Mouse (Mus musculus): ENCODE results near the gene Cry1. TPM values are rescaled to one million over a fixed set of nuclear protein-coding genes. Genes with fewer than 3 reads are reported as not detected.

Cry1 gene
- polyA plus RNA-seq, 2 experiments: 18.2 to 32.3 TPM

DNA sequence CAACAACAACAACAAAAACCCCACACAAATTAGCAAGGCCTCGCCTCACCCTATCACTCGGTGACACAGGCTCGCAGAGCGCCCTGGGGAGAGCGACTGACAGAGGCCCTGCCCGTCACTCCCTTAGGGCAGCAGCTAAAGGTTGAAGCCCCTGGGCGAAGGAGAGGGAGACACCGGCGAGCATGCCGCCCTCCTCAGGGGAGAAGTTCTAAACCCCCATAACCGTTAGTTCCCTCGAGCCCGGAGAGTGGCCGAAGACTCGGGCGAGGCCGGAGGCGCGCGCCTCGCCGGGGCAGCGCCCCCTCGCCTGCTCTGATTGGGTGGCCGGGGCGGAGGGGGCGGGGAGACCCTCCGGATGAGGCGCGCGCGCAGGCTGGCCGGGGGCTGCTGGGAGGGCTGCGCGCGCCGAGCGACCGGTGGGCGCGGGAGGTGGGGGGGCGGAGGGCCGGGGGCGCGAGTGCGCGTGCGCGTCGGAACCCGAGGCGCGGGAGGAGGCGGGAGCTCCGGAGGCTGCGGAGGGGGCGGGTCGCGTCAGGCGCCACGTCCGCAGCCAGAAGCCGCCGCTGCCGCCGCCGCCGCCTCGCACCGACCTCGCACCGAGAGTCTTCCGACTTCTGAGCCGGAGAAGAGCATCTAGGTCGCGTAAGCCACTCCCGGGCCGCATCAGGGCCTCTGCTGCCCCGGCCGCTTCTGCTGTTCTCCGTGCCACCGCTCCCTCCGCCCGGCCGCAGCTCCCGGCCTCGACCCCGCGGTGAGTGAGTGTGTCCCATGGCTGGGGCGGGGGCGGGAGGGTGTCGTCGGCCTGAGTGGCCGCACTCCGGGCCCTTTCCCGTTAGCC, 82.4 kb downstream of the Cry1 start, which contains the start of the genes Fhl4 and Tmem263:
Gene Fhl4 (minus strand): TSS at position 249 of the 838 bp plus-strand sequence.
Gene Tmem263 (plus strand): TSS at position 381 of the 838 bp plus-strand sequence.
- peak; percentile 84; the same call in 1 of the 2 replicates for TF ChIP-seq POLR2A (IDR thresholded peaks at IDR 0.05; ENCODE audit: borderline replicate concordance, extremely low read depth, insufficient read depth, insufficient read length)
- Histone ChIP-seq H3K9me3 (ENCODE audit: control insufficient read depth, low read length) (no peaks in the 10 kb centered on the region), H3K27me3 (ENCODE audit: control insufficient read depth, insufficient read depth, low read length) (no peaks in the 10 kb centered on the region), H3K27ac (replicated peaks; ENCODE audit: low read depth, low read length) (peak within 1 kb of the TSS; percentile 85), H3K36me3 (ENCODE audit: control insufficient read depth, insufficient read depth, low read length) (0 out of 2 replicates have a peak, but pooled peaks cover 3% of the 10 kb centered on the region), H3K4me1 (ENCODE audit: control insufficient read depth, insufficient read depth, low read length) (peaks cover 11% of the 10 kb centered on the region; the same call in 1 of the 2 replicates), H3K4me2 (replicated peaks; ENCODE audit: low read depth, low read length, severe bottlenecking) (peak within 1 kb of the TSS; percentile 77), H3K4me3 (replicated peaks; ENCODE audit: low read length) (peak within 1 kb of the TSS; percentile 99), H3K9ac (ENCODE audit: low read depth, low read length, severe bottlenecking) (peak within 1 kb of the TSS; percentile 97)
- WGBS: under 1% methylated on average over 26 of the region's 96 CpGs
- peak; percentile 96 for ATAC-seq (ENCODE audit: low FRiP score, low read depth)
- peak; percentile 94 for DNase-seq (ENCODE audit: low spot score)

DNA sequence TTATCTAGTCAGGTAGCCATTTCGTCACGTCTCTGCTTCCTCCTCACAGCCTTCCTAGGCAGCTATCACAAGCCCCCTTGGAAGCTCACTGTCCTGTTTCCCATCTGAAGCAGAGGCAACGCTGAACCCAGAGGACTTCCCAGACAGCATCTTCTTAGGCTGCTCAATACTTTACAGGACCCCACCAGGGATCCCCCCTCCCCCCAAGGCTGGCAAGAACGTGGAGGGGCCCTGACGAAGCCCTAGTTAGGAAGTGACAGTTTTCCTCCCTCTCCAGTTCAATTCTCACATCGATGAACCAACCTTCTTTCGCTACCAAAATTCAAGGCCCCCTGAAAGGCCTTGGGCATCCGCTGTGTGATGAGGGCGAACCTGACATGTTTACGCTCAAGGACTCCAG, 83.0 kb downstream of the Cry1 start:
- no peaks in the 10 kb centered on the region for H3K27me3 ChIP-seq (ENCODE audit: control insufficient read depth, insufficient read depth, low read length)
- peak overlapping the region; percentile 99 for H3K4me3 ChIP-seq (replicated peaks; ENCODE audit: low read length)
- peak overlapping the region; percentile 85 for H3K27ac ChIP-seq (replicated peaks; ENCODE audit: low read depth, low read length)
- no peak for TF ChIP-seq POLR2A (IDR thresholded peaks at IDR 0.05; ENCODE audit: borderline replicate concordance, extremely low read depth, insufficient read depth, insufficient read length)
- peaks cover 11% of the 10 kb centered on the region; the same call in 1 of the 2 replicates for H3K4me1 ChIP-seq (ENCODE audit: control insufficient read depth, insufficient read depth, low read length)
- 2% methylated on average over 10 of the region's 10 CpGs for WGBS
- DNase-seq (ENCODE audit: low spot score): peak; percentile 5
- 0 out of 2 replicates have a peak, but pooled peaks cover 3% of the 10 kb centered on the region for H3K36me3 ChIP-seq (ENCODE audit: control insufficient read depth, insufficient read depth, low read length)
- peak overlapping the region; percentile 97 for H3K9ac ChIP-seq (ENCODE audit: low read depth, low read length, severe bottlenecking)
- no peaks in the 10 kb centered on the region for H3K9me3 ChIP-seq (ENCODE audit: control insufficient read depth, low read length)
- peak overlapping the region; percentile 77 for H3K4me2 ChIP-seq (replicated peaks; ENCODE audit: low read depth, low read length, severe bottlenecking)
- 0 out of 2 replicates have a peak, but pooled peaks have one; percentile 10 for ATAC-seq (ENCODE audit: low FRiP score, low read depth)

Other genes with a start within 250 kb of the Cry1 start
- 0.75 and 1.0 TPM in 2 replicates for gene Fhl4, start 82.6 kb downstream of the Cry1 start, polyA plus RNA-seq (2012; rRNA removed)
- 1.3 and 1.6 TPM in 2 replicates for gene Fhl4, start 82.6 kb downstream of the Cry1 start, polyA plus RNA-seq (2014; fragmentation: Nextera tagmentation; extraction: Ambion mirVana)
- 27.5 and 29.1 TPM in 2 replicates for gene Tmem263, start 82.4 kb downstream of the Cry1 start, polyA plus RNA-seq (2012; rRNA removed)
- gene Tmem263, start 82.4 kb downstream of the Cry1 start, polyA plus RNA-seq (2014; fragmentation: Nextera tagmentation; extraction: Ambion mirVana): 83.7 and 87.4 TPM in 2 replicates
- gene Mterf2, start 57.0 kb downstream of the Cry1 start, polyA plus RNA-seq (2012; rRNA removed): 12.9 and 17.0 TPM in 2 replicates
- 17.2 and 19.0 TPM in 2 replicates for gene Mterf2, start 57.0 kb downstream of the Cry1 start, polyA plus RNA-seq (2014; fragmentation: Nextera tagmentation; extraction: Ambion mirVana)
- gene Btbd11, start 201.8 kb upstream of the Cry1 start, polyA plus RNA-seq (2012; rRNA removed): 10.2 and 13.8 TPM in 2 replicates
- 11.6 and 12.7 TPM in 2 replicates for gene Btbd11, start 201.8 kb upstream of the Cry1 start, polyA plus RNA-seq (2014; fragmentation: Nextera tagmentation; extraction: Ambion mirVana)

Measured in limb, embryonic 14.5 days (tissue).